Mouse (Mus musculus) heart, adult 18-20 months (tissue): ENCODE results near the gene Cpt1b. TPM values are rescaled to one million over a fixed set of nuclear protein-coding genes. Genes with fewer than 3 reads are reported as not detected.
"Not testable (repeated sequence)": the region's sequence is repeated elsewhere in the genome, so short reads cannot be mapped to it uniquely, and the experiment has no call there.

ENCODE experiments used
- DNase-seq, 2 experiments: peaks; one replicate each; pipeline ENCODE4 v3.0.0; 2021 to 2022; ENCODE audit warnings: mixed read lengths in 1 of 2
- total RNA-seq, 2 experiments: library from RNA; stranded (reverse); gene quantifications; 2 replicates each; pipeline ENCODE4 v1.2.3; 2021

Gene Cpt1b
- total RNA-seq, 2 experiments from 2014 or later: 559 to 601 TPM

GRCm38 (mm10) chr15:89432946-89433345 lies 7.3 kb upstream of the Cpt1b start:
- DNase-seq: no peak

- DNase-seq: no peak
Observed at GRCm38 (mm10) chr15:89431806-89432205, 6.1 kb upstream of the Cpt1b start.

GRCm38 (mm10) chr15:89431271-89431670 lies 5.6 kb upstream of the Cpt1b start:
- no peak for DNase-seq

- DNase-seq: not testable (repeated sequence)
Observed at GRCm38 (mm10) chr15:89430771-89431170, 5.1 kb upstream of the Cpt1b start.

- peak in 1 of 2 experiments; percentile 12 for DNase-seq
Observed at GRCm38 (mm10) chr15:89430341-89430740, 4.7 kb upstream of the Cpt1b start.

- DNase-seq: peak; percentile 93 to 96
Observed at GRCm38 (mm10) chr15:89429352-89430221, 3.9 kb upstream of the Cpt1b start, which contains the start of the genes C730034F03Rik, Gm44502 and Chkb. C730034F03Rik (plus strand) TSS chr15:89429589. Gm44502 (minus strand) TSS chr15:89429696. Chkb (minus strand) TSS chr15:89429908.

- DNase-seq: no peak
Observed at GRCm38 (mm10) chr15:89428821-89429351, 3.2 kb upstream of the Cpt1b start.

- peak in 1 of 2 experiments; percentile 41 for DNase-seq
Observed at GRCm38 (mm10) chr15:89428136-89428790, 2.6 kb upstream of the Cpt1b start.

- DNase-seq: peak; percentile 65 to 73
Observed at GRCm38 (mm10) chr15:89426716-89427115, 1.1 kb upstream of the Cpt1b start.

- no peak for DNase-seq
Observed at GRCm38 (mm10) chr15:89424621-89425020, 1.0 kb downstream of the Cpt1b start.

- DNase-seq: no peak
Observed at GRCm38 (mm10) chr15:89421938-89422337, 3.7 kb downstream of the Cpt1b start.

GRCm38 (mm10) chr15:89415282-89415681 lies 10.4 kb downstream of the Cpt1b start:
- peak; percentile 56 to 72 for DNase-seq

- DNase-seq: no peak
Observed at GRCm38 (mm10) chr15:89410118-89410517, 15.5 kb downstream of the Cpt1b start, which contains the start of gene Syce3. Syce3 (minus strand) TSS chr15:89410503.

GRCm38 (mm10) chr15:89406691-89407090 lies 19.0 kb downstream of the Cpt1b start:
- DNase-seq: no peak

- no peak for DNase-seq
Observed at GRCm38 (mm10) chr15:89404831-89405623, 20.6 kb downstream of the Cpt1b start.

- DNase-seq: no peak
Observed at GRCm38 (mm10) chr15:89402471-89402870, 23.2 kb downstream of the Cpt1b start.

- no peak for DNase-seq
Observed at GRCm38 (mm10) chr15:89399716-89400115, 25.9 kb downstream of the Cpt1b start.

GRCm38 (mm10) chr15:89398146-89398545 lies 27.5 kb downstream of the Cpt1b start:
- no peak for DNase-seq

- DNase-seq: no peak
Observed at GRCm38 (mm10) chr15:89396883-89397282, 28.8 kb downstream of the Cpt1b start.

- DNase-seq: no peak
Observed at GRCm38 (mm10) chr15:89390081-89390480, 35.6 kb downstream of the Cpt1b start.

GRCm38 (mm10) chr15:89387127-89387526 lies 38.5 kb downstream of the Cpt1b start:
- DNase-seq: no peak

- no peak for DNase-seq
Observed at GRCm38 (mm10) chr15:89384617-89385016, 41.0 kb downstream of the Cpt1b start, which contains the start of gene Klhdc7b. Klhdc7b (plus strand) TSS chr15:89384917.
